Mouse (Mus musculus): ENCODE results near the gene Pde2a.

DNA sequence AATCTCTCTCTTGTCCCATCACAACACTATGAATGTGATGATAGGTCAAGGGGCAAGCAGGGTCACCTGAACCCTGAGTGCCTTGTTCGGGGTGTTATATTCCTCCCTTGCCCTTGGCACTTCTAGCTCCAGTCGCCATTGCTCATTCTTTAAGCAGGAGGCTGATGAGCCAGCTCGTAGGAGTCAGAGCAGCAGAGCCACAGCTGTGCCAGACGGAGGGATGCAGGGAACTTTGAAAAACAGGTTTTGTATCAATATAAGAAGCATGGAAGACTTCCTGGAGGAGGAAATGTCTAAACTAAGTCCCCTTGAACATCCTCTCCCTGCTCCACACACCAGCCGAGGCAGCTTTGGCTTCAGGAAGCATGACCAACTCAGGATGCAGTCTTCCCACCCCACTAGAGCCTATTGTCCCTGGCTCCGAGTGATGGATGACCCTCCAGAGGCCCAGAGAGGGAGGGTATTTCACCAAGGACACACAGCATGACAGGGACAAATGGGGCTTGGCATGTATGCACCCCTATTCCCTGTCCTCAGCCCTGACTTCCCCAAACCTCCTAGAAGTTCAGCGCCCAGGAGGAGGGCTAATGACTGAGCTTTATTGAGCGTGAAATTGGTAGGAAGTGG is 60.5 kb downstream of the Pde2a start:
- TF ChIP-seq POLR2A (IDR thresholded peaks at IDR 0.05; ENCODE audit: insufficient read length, low read depth) (no peak), E2F4 (IDR thresholded peaks at IDR 0.05; ENCODE audit: insufficient read depth) (no peak), REST (IDR thresholded peaks at IDR 0.05; ENCODE audit: insufficient read depth, insufficient read length) (no peak), MYOD1 (IDR thresholded peaks at IDR 0.05; ENCODE audit: control insufficient read depth in 1 of 3, insufficient read length in 2 of 3, low read depth in 2 of 3) (no peak), MAX (IDR thresholded peaks at IDR 0.05; ENCODE audit: low read depth) (no peak), POLR2AphosphoS2 (IDR thresholded peaks at IDR 0.05; ENCODE audit: insufficient read length, low read depth) (no peak), USF1 (IDR thresholded peaks at IDR 0.05; ENCODE audit: low read depth) (no peak), TCF12 (IDR thresholded peaks at IDR 0.05; ENCODE audit: insufficient read depth, poor library complexity, severe bottlenecking) (no peak)

Measured in myocyte (in vitro differentiated cells).